Mouse (Mus musculus): ENCODE results near the gene Aoc2. TPM values are rescaled to one million over a fixed set of nuclear protein-coding genes. Genes with fewer than 3 reads are reported as not detected.

Aoc2 gene
- total and polyA plus RNA-seq, 3 experiments, result 12.1 to 21.1 TPM; not detected in 1

GRCm38 (mm10) chr11:101302004-101302798 lies 22.7 kb upstream of the Aoc2 start, which contains the start of gene Becn1 (continued):
- TF ChIP-seq HCFC1 (IDR thresholded peaks at IDR 0.05; ENCODE audit: low read depth, low read length) (peak; percentile 90), MAX (IDR thresholded peaks at IDR 0.05; ENCODE audit: low read length) (peak; percentile 46; the same call in 1 of the 2 replicates), ZC3H11A (IDR thresholded peaks at IDR 0.05; ENCODE audit: low read depth, low read length) (peak; percentile 53), SIN3A (IDR thresholded peaks at IDR 0.05; ENCODE audit: low read length) (peak; percentile 93), TAL1 (IDR thresholded peaks at IDR 0.05; ENCODE audit: low read length) (no peak)

GRCm38 (mm10) chr11:101307744-101308143 lies 17.1 kb upstream of the Aoc2 start:
- Histone ChIP-seq H3K4me3 (ENCODE audit: control insufficient read depth in 1 of 2, insufficient read depth in 1 of 2, low read depth in 2 of 2, low read length in 2 of 2) (no peak overlapping the region), H3K27ac (ENCODE audit: control insufficient read depth, low read depth, low read length) (no peak overlapping the region), H3K27me3 (ENCODE audit: control insufficient read depth in 1 of 2, insufficient read depth in 2 of 2, low read length in 2 of 2) (no peaks in the 10 kb centered on the region), H3K4me1 (ENCODE audit: control insufficient read depth in 1 of 2, insufficient read depth in 2 of 2, low read length in 2 of 2) (peaks cover 8 to 20% of the 10 kb centered on the region in 2 experiments), H3K36me3 (ENCODE audit: control insufficient read depth in 1 of 2, insufficient read depth in 2 of 2, low read length in 2 of 2) (peaks cover 0 to 18% of the 10 kb centered on the region in 2 experiments; a peak in 2 of 4 replicates), H3K9ac (ENCODE audit: control insufficient read depth, low read depth, low read length, poor library complexity, severe bottlenecking) (no peak overlapping the region), H3K79me2 (ENCODE audit: control insufficient read depth, insufficient read depth, low read length, poor library complexity) (no peaks in the 10 kb centered on the region), H3K9me3 (replicated peaks; ENCODE audit: insufficient read depth, low read length) (no peaks in the 10 kb centered on the region)
- TF ChIP-seq CHD1 (IDR thresholded peaks at IDR 0.05; ENCODE audit: low read depth, low read length) (no peak), GATA1 (IDR thresholded peaks at IDR 0.05; ENCODE audit: low read depth, low read length) (0 out of 2 replicates have a peak, but pooled peaks have one; percentile 20)
- DNase-seq (ENCODE audit: low read depth, low spot score), result no peak

- H3K36me3 ChIP-seq (ENCODE audit: control insufficient read depth in 1 of 2, insufficient read depth in 2 of 2, low read length in 2 of 2), result peaks cover 0 to 29% of the 10 kb centered on the region in 2 experiments; a peak in 2 of 4 replicates
- no peaks in the 10 kb centered on the region for H3K9me3 ChIP-seq (replicated peaks; ENCODE audit: insufficient read depth, low read length)
- no peak overlapping the region for H3K9ac ChIP-seq (ENCODE audit: control insufficient read depth, low read depth, low read length, poor library complexity, severe bottlenecking)
- peak; percentile 89 for DNase-seq (ENCODE audit: low read depth, low spot score)
- H3K27ac ChIP-seq (ENCODE audit: control insufficient read depth, low read depth, low read length), result peak overlapping the region; percentile 5; the same call in 1 of the 2 replicates
- H3K79me2 ChIP-seq (ENCODE audit: control insufficient read depth, insufficient read depth, low read length, poor library complexity), result peaks cover 2% of the 10 kb centered on the region
- H3K4me1 ChIP-seq (ENCODE audit: control insufficient read depth in 1 of 2, insufficient read depth in 2 of 2, low read length in 2 of 2), result peaks cover 14 to 23% of the 10 kb centered on the region in 2 experiments
- no peaks in the 10 kb centered on the region for H3K27me3 ChIP-seq (ENCODE audit: control insufficient read depth in 1 of 2, insufficient read depth in 2 of 2, low read length in 2 of 2)
- no peak overlapping the region for H3K4me3 ChIP-seq (ENCODE audit: control insufficient read depth in 1 of 2, insufficient read depth in 1 of 2, low read depth in 2 of 2, low read length in 2 of 2)
- TF ChIP-seq KAT2A (conservative IDR thresholded peaks at IDR 0.05; ENCODE audit: low read depth, low read length), result no peak
- no peak for TF ChIP-seq MXI1 (IDR thresholded peaks at IDR 0.05; ENCODE audit: low read depth, low read length)
- 0 out of 2 replicates have a peak, but pooled peaks have one; percentile 51 for TF ChIP-seq SIN3A (IDR thresholded peaks at IDR 0.05; ENCODE audit: low read length)
- no peak for TF ChIP-seq MAX (IDR thresholded peaks at IDR 0.05; ENCODE audit: low read length)
- no peak for TF ChIP-seq CTCF (IDR thresholded peaks at IDR 0.05 in 2 of 3, conservative IDR thresholded peaks at IDR 0.05 in 1 of 3; ENCODE audit: control insufficient read depth in 1 of 3, insufficient read depth in 1 of 3, low read depth in 2 of 3, low read length in 3 of 3, poor library complexity in 1 of 3, severe bottlenecking in 1 of 3)
- TF ChIP-seq JUND (IDR thresholded peaks at IDR 0.05; ENCODE audit: low read depth, low read length), result no peak
- no peak for TF ChIP-seq E2F4 (IDR thresholded peaks at IDR 0.05; ENCODE audit: borderline replicate concordance, low read depth, low read length)
- no peak for TF ChIP-seq SMC3 (IDR thresholded peaks at IDR 0.05; ENCODE audit: low read depth, low read length)
- TF ChIP-seq CHD2 (IDR thresholded peaks at IDR 0.05; ENCODE audit: low read length), result no peak
- no peak for TF ChIP-seq HCFC1 (IDR thresholded peaks at IDR 0.05; ENCODE audit: low read depth, low read length)
- TF ChIP-seq MAFK (IDR thresholded peaks at IDR 0.05; ENCODE audit: borderline replicate concordance, low read depth, low read length), result no peak
- TF ChIP-seq POLR2AphosphoS5 (IDR thresholded peaks at IDR 0.05; ENCODE audit: borderline replicate concordance, low read depth, low read length), result no peak
- TF ChIP-seq GATA1 (IDR thresholded peaks at IDR 0.05; ENCODE audit: low read depth, low read length), result peak; percentile 52
- peak; percentile 48; the same call in 1 of the 2 replicates for TF ChIP-seq TBP (IDR thresholded peaks at IDR 0.05; ENCODE audit: low read depth, low read length)
- TF ChIP-seq RAD21 (IDR thresholded peaks at IDR 0.05; ENCODE audit: low read depth, low read length), result no peak
- no peak for TF ChIP-seq CHD1 (IDR thresholded peaks at IDR 0.05; ENCODE audit: low read depth, low read length)
- peak; percentile 80 for TF ChIP-seq RCOR1 (IDR thresholded peaks at IDR 0.05; ENCODE audit: low read depth, low read length)
- TF ChIP-seq NRF1 (IDR thresholded peaks at IDR 0.05; ENCODE audit: insufficient read depth, low read depth, low read length, poor library complexity, severe bottlenecking), result no peak
- TF ChIP-seq MAZ (IDR thresholded peaks at IDR 0.05; ENCODE audit: low read depth, low read length), result no peak
- peak; percentile 40 for TF ChIP-seq TAL1 (IDR thresholded peaks at IDR 0.05; ENCODE audit: low read length)
- TF ChIP-seq MYC (IDR thresholded peaks at IDR 0.05; ENCODE audit: low read depth, low read length), result no peak
- no peak for TF ChIP-seq POLR2A (IDR thresholded peaks at IDR 0.05; ENCODE audit: control insufficient read depth in 1 of 2, insufficient read depth in 1 of 2, low read depth in 1 of 2, low read length in 2 of 2, poor library complexity in 1 of 2)
- TF ChIP-seq ZC3H11A (IDR thresholded peaks at IDR 0.05; ENCODE audit: low read depth, low read length), result no peak
- no peak for TF ChIP-seq ZKSCAN1 (IDR thresholded peaks at IDR 0.05; ENCODE audit: low read depth, low read length)
- TF ChIP-seq ZNF384 (IDR thresholded peaks at IDR 0.05; ENCODE audit: low read depth, low read length), result no peak
- TF ChIP-seq UBTF (IDR thresholded peaks at IDR 0.05; ENCODE audit: borderline replicate concordance, insufficient read depth, low read depth, low read length), result no peak
- no peak for TF ChIP-seq POLR2AphosphoS2 (IDR thresholded peaks at IDR 0.05; ENCODE audit: low read length)
Observed at GRCm38 (mm10) chr11:101311083-101311482, 13.8 kb upstream of the Aoc2 start.
